Mouse (Mus musculus) heart, postnatal 14 days (tissue): ENCODE measurements around the gene Efcc1. TPM values are rescaled to one million over a fixed set of nuclear protein-coding genes. Genes with fewer than 3 reads are reported as not detected.
A peak's percentile ranks its signal among the peaks of the same experiment; 100 is the strongest.

Experiments
- DNase-seq, 2 experiments: peaks; one replicate each; pipeline ENCODE4 v3.0.0; 2021 to 2022
- intact Hi-C: fragments of 180-260 bp; cut with DNase I; formaldehyde crosslinking; loops from one replicate; pipeline ENCODE4 v1.15.1; 2025
- total RNA-seq, 2 experiments: library from RNA; stranded (reverse); gene quantifications; 2 replicates each; pipeline ENCODE4 v1.2.3; 2021

Efcc1 gene
- total RNA-seq, 2 experiments from 2014 or later, result 3.1 to 3.2 TPM

- no peak for DNase-seq
- intact Hi-C loops, result no loop called here
Observed at GRCm38 (mm10) chr6:87776663-87777062, 46.0 kb downstream of the Efcc1 start.

DNA sequence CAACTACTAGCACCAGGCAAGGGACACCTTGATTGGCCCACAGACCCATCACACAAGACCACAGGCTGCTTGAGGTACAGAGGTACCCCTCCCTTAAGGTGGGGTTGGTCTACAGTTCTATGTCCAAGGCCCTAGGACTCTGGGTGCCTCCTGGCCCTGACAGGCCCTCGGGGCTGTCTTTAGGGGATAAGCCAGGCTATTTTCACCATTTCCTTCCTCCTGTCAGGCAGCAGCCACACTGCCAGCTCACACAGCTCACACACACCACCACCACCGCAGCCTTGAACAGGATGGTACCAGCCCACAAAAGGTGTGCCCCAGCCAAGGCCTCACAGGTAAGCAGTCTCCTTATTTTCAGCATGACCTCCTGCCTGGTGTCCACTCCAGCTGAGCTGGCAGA lies 47.2 kb downstream of the Efcc1 start, which contains the start of gene Gp9:
TSS of gene Gp9 (plus strand) at position 231 of the 400 bp plus-strand sequence.
- intact Hi-C loops, result no loop called here
- no peak for DNase-seq

GRCm38 (mm10) chr6:87778294-87779173 lies 47.9 kb downstream of the Efcc1 start:
- intact Hi-C loops, result no loop called here
- peak; percentile 19 to 41 for DNase-seq

DNA sequence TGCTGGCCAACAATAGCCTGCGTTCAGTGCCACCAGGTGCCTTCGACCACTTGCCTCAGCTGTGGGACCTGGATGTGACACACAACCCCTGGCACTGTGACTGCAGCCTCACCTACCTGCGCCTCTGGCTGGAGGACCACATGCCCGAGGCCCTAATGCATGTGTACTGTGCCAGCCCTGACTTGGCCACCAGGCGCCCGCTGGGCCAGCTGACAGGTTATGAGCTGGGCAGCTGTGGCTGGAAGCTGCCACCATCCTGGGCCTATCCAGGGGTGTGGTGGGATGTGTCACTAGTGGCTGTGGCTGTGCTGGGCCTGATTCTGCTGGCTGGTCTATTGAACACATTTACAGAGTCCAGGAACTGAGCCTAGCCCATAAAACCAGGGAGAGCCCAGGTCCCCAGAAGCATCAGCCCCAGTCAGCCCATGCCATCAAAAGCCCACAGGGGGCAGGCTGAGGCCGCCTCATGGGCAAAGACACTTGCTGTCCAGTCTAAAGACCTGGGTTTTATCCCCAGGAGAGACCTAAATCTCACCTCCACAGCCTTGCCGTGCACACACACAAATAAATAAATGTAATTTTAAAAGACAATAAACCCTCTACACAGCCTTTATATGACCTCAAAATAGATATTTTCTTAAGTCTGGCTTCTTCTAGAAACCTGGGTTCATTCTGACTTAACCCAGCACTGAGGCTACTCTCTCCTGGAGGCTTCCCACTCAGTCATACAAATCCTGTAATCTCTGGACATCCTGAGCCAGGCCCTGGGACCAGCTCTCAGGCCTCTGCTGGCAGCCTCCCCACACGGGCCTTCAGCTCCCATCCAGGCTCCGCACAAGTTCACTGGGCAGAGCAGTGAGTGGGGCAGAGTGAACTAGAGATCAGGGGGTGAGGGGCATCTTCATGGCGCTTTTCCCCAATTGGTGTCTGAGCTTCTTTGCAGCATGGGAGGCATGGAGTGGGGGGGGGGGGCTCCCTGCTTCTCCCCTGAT lies 48.8 kb downstream of the Efcc1 start:
- DNase-seq, result no peak
- intact Hi-C loops, result no loop called here

- DNase-seq, result no peak
- intact Hi-C loops, result no loop called here
Observed at GRCm38 (mm10) chr6:87780546-87781301, 50.1 kb downstream of the Efcc1 start.

DNA sequence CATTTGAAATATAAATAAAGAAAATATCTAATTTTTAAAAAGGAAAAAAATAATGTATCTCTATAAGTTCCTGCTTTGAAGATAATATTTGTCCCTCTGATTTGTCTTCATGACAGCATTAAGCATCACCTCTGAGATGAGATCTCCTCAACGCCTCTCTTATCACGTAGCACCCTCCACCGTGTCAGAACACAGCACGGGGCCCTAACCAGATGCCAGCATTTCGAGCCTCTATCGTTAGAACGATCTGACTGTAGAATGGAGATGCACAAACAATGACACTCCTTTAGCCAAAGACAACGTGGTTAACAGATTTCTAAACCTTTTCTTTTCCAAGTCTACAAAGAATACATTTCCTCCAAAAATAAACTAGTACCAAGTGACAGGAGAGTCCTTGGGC lies 53.4 kb downstream of the Efcc1 start:
- no peak for DNase-seq
- intact Hi-C loops, result no loop called here

- intact Hi-C loops, result no loop called here
- DNase-seq, result no peak
Observed at GRCm38 (mm10) chr6:87786621-87787020, 56.0 kb downstream of the Efcc1 start.

DNA sequence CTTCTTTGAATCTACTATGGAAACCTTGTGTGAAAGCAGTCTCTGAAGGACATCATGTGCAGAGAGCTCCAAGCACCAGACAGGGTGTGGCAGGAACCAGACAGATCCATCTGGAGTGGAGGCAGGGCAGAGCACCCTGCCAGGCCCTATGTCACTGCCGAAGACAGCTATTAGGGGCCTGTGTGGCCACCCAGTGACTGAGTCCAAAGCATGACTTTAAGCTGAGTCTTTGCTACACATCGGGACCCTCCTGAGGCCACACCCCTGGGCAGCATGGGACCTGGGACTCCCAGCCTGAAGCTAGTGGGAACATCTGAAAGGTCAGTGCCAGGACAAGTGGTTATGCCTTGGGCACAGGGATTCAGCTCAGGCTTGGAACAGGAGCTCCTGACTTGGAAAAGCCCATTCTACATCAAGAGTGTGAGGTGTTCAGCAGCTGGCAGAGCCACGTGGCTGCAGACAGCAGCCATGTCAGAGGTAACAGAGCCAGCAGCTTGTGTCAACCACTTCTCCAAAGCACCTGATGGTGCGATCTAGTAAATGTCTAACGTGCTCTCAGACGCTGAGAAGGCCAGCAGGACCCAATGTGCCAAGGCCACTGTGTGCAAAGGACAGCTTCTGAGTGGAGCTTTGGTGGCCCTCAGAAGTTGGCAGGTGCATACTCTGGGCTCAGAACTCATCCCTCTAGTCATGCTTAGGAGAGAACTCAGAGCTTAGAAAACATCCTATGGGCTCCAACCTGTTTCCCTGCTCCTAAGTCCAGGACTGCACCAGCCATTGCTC lies 56.6 kb downstream of the Efcc1 start:
- DNase-seq, result peak; percentile 37 to 45
- intact Hi-C loops, result no loop called here

DNA sequence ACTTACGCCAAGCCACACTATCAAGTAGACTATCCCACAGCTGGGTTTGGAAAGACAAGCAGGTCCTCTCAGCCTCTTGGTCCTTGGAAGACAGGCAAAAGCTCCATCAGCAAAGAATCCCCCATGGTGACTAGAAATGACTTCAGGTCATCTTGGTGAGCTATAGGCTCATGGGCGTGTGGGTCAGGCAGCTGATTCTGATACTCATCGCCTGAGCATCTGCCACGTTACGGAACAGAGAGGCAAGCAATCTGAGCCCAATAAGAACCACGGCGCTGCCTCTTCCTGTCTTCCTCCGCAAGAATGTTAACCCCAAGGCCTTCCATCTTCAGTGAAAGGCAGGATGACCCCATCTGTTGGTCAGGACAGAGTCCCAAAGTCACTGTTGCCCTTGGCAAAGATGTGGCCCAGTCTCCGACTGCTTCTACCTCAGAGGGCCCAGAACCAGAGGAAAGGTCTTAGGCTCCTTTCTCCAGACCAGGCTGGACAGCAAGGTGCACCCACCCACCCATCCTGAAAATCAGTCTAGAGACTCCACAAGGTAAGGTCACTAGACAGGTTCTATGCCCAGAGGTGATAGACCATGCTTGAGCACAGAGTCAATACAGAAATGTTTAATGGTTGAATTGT lies 57.7 kb downstream of the Efcc1 start:
- DNase-seq, result no peak

GRCm38 (mm10) chr6:87788896-87789587 lies 58.4 kb downstream of the Efcc1 start:
- intact Hi-C loops, result no loop called here
- DNase-seq, result peak; percentile 54 to 60

More for the DNA sequence above, 57.7 kb downstream of the Efcc1 start:
- intact Hi-C loops, result no loop called here

GRCm38 (mm10) chr6:87789791-87790190 lies 59.1 kb downstream of the Efcc1 start:
- intact Hi-C loops, result no loop called here

GRCm38 (mm10) chr6:87790779-87791480 lies 60.3 kb downstream of the Efcc1 start:
- intact Hi-C loops, result no loop called here
- no peak for DNase-seq

More at GRCm38 (mm10) chr6:87789791-87790190, 59.1 kb downstream of the Efcc1 start:
- no peak for DNase-seq

GRCm38 (mm10) chr6:87791826-87792225 lies 61.2 kb downstream of the Efcc1 start:
- intact Hi-C loops, result no loop called here
- DNase-seq, result no peak

DNA sequence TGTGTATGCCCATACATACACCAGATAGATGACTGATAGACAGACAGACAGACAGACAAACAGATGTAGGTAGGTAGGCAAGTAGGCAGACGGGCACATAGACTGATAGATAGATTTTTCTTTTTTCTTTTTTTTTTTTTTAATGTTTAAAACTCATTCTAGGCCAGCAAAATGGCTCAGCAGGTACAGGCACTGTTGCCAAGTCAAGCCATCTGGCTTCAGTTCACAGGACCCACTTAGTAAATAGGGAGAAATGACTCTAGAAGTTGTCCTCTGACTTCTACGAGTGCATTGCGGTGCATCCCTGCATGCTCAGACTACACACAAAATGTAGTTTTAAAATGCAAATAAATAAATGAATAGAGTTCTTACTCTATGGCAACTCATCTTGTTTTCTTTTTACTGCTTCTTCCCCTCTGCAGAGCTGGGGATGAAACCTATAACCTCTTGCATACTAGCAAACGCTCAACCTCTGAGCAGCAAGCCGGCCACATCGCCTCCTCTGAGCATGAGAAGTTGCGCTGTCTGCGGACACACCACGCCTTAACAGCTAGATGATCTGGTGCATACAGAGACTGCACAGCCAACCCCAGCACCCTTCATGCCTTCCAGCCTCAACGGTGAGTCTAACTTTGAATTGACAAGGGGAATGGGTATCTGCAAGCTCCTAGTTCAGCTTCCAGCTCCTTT lies 63.3 kb downstream of the Efcc1 start:
- DNase-seq, result no peak
- intact Hi-C loops, result no loop called here

DNA sequence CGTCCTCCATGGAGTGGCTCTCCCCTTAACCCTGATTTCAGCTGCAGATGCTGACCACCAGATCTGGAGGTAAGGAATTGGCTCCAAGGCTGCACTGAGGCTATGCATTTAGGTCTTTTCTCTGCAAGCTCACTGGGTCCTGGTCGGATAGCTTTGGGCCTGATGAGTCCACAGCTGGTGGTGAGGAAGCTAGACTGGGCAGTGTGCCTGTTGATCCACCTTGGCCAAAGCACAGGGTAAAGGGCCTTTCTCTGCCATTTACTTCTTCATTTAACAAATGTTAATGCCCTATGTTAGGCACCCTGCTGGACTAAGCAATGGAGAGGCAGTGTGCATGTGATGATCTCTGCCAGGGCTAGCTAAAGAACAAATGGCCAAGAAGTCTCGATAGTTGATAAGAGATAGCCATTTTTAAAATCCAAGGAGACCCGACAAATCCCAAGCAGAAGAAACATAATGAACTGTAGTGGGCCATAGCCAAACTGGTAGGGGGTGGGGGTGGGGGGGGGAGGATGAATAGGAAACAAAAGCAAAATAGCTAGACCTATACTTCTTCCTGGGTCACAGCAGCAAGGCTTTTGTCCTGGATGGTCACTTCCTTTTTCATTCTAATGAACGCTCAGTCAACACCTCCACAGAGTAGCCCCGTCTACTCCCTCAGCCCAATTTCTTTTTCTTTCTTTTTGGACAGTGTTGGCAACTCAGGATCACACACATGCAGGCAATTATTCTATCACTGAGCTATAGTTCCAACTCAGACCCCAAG lies 64.9 kb downstream of the Efcc1 start:
- no peak for DNase-seq
- intact Hi-C loops, result no loop called here

DNA sequence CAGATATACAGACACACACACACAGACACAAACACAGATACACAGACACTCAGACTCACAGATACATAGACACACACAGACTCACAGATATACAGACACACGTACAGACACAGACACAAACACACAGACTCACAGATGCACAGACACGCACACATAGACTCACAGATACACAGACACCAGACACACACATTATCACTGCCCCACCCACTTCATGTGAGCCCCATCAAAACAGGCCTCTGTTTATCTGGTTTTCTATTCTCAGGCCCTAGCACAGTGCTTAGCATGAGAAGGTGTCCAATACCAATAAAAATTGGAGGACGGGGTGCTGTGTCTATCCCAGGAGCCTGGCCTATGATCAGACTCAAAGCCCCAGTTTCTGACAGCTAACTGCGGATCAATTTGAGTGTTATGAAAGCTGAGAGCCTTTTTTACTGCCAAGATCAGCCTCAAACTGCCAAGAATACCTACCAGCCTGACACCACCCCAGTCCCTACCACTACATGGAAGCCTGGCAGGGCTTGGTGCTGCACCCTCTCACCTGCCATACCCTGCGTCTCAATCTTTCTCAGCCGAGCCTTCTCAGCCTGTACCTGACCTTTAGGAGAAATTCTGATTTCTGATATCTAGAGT lies 65.7 kb downstream of the Efcc1 start:
- intact Hi-C loops, result no loop called here

More for the DNA sequence above, 65.7 kb downstream of the Efcc1 start:
- DNase-seq, result no peak
